Comparison of ENCODE assay signal across 36 mouse cellular contexts in genomic region chr17:28990060-28990459, GRCm38 (mm10). TPM values are rescaled to one million over a fixed set of nuclear protein-coding genes. Genes with fewer than 3 reads are reported as not detected.
"Had no signal": no experiment of that assay in that cellular context is flagged by ENCODE, and none has a peak within 500 bp of the region (broad histone marks: within the 10 kb centered on the region; RNA-seq: fewer than 3 reads in every experiment).

No protein-coding gene starts in this region.

- H3K4me1 ChIP-seq: embryonic facial prominence, embryonic 10.5 days; embryonic facial prominence, embryonic 12.5 days; embryonic facial prominence, embryonic 13.5 days; embryonic facial prominence, embryonic 15.5 days had no signal

- H3K9me3 ChIP-seq: embryonic facial prominence, embryonic 10.5 days; embryonic facial prominence, embryonic 12.5 days; embryonic facial prominence, embryonic 13.5 days; embryonic facial prominence, embryonic 15.5 days; forebrain, embryonic 10.5 days; forebrain, embryonic 12.5 days; forebrain, embryonic 13.5 days; forebrain, embryonic 15.5 days had no signal

- H3K27ac ChIP-seq: embryonic facial prominence, embryonic 10.5 days; embryonic facial prominence, embryonic 12.5 days; embryonic facial prominence, embryonic 13.5 days; embryonic facial prominence, embryonic 15.5 days; forebrain, embryonic 10.5 days; forebrain, embryonic 12.5 days; forebrain, embryonic 13.5 days; forebrain, embryonic 15.5 days; gastrocnemius, adult 2 months; heart, adult 2 months had no signal

- H3K27me3 ChIP-seq: embryonic facial prominence, embryonic 12.5 days; embryonic facial prominence, embryonic 13.5 days; embryonic facial prominence, embryonic 15.5 days; forebrain, embryonic 12.5 days; forebrain, embryonic 13.5 days; forebrain, embryonic 15.5 days had no signal

- H3K4me2 ChIP-seq: embryonic facial prominence, embryonic 12.5 days; embryonic facial prominence, embryonic 13.5 days; embryonic facial prominence, embryonic 15.5 days; forebrain, embryonic 12.5 days; forebrain, embryonic 13.5 days; forebrain, embryonic 15.5 days had no signal

- DNase-seq: cerebellum, adult 8-10 months; cerebellum, adult 9-10 months; cerebellum, adult 9-11 months; cerebellum, postnatal 10 days; cerebellum, postnatal 14 days; cerebellum, postnatal 25 days; cerebellum, postnatal 36 days; embryo, embryonic 11 days; forebrain, postnatal 0 days; gastrocnemius, adult 2 months; gastrocnemius, postnatal 10 days; gastrocnemius, postnatal 14 days; gastrocnemius, postnatal 25 days; gastrocnemius, postnatal 36 days; heart, adult 18-20 months; heart, adult 2 months had no signal

- H3K4me3 ChIP-seq: embryonic facial prominence, embryonic 10.5 days; embryonic facial prominence, embryonic 12.5 days; embryonic facial prominence, embryonic 13.5 days; embryonic facial prominence, embryonic 15.5 days; erythroblast, embryonic 14.5 days; forebrain, embryonic 10.5 days; forebrain, embryonic 12.5 days; forebrain, embryonic 13.5 days; forebrain, embryonic 15.5 days; gastrocnemius, adult 2 months; heart, adult 2 months had no signal

- ATAC-seq: forebrain, embryonic 13.5 days; forebrain, embryonic 14.5 days; forebrain, embryonic 15.5 days; forebrain, embryonic 16.5 days; forebrain, postnatal 0 days had no signal

- H3K9ac ChIP-seq: embryonic facial prominence, embryonic 12.5 days; embryonic facial prominence, embryonic 13.5 days; embryonic facial prominence, embryonic 15.5 days; forebrain, embryonic 12.5 days; forebrain, embryonic 13.5 days; forebrain, embryonic 15.5 days; forebrain, postnatal 0 days had no signal

RNA-seq across cellular contexts. Expression of gene Pxt1, which starts 46.4 kb away (rescaled TPM):
- total RNA-seq: common myeloid progenitor, adult 5-6 weeks; forebrain, postnatal 0 days; gastrocnemius, adult 18-20 months; gastrocnemius, adult 2 months; gastrocnemius, adult 8-10 months; gastrocnemius, postnatal 10 days; gastrocnemius, postnatal 14 days; gastrocnemius, postnatal 25 days; gastrocnemius, postnatal 36 days; gastrocnemius, postnatal 4 days; granulocyte monocyte progenitor cell, adult 5-6 weeks; heart, adult 18-20 months had no signal
- polyA plus RNA-seq: cortical plate, adult 2 months; embryonic facial prominence, embryonic 11.5 days; embryonic facial prominence, embryonic 12.5 days; embryonic facial prominence, embryonic 13.5 days; embryonic facial prominence, embryonic 14.5 days; forebrain, embryonic 10.5 days; forebrain, embryonic 12.5 days; forebrain, embryonic 13.5 days; forebrain, embryonic 14.5 days; forebrain, embryonic 15.5 days; forebrain, embryonic 16.5 days; forebrain, postnatal 0 days; frontal cortex, adult 2 months had no signal
